Mouse (Mus musculus): ENCODE measurements at regions not wholly inside any gene's neighbourhood (a gene's known extent, or its start where the extent isn't known, plus 50 kb on each side); places are given as distances from the start of the nearest gene placed in this dataset.

DNA sequence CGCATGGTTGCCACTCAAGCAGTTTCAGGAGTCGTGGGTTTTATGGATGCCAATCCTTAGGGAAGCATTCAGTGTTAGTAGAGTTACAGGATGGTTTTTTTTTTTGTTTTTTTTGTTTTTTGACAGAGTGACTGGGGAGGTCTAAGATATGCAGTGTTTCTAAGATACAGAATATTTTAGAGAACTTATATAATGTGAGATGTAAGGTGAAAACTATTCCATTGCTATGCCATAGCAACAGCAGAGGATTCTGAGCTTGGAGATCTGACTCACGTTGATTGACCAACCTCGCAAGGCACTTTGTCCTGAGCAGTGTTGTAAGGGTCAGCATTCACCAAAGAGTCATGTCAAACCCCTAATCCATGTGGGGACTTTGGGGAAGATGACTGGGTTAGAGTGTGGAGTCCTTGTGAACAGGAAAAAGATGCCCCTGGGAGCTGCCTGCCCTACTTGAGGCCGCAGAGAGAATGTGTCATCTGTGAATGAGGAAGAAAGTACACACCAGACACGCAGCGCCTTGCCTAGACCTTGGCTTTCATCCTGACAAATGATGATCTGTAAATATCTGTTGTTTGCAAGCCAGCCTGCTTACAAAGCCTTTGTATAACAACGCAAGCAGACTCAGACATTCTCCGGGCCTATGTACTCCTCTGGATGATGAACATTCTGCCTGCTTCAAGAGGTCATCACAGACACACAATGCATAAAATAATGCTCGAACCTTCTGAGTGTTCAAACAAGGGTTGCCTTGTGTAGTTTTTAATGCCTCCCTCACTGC lies 118.3 kb downstream of the Adamts15 start:
- H3K27ac ChIP-seq (ENCODE audit: insufficient read depth, low read depth, low read length), result no peak overlapping the region

GRCm38 (mm10) chr9:30802826-30803225 lies 119.4 kb downstream of the Adamts15 start:
- Histone ChIP-seq H3K4me3 (ENCODE audit: low read depth, low read length) (no peak overlapping the region), H3K27ac (ENCODE audit: insufficient read depth, low read depth, low read length) (no peak overlapping the region), H3K4me1 (ENCODE audit: control insufficient read depth, insufficient read depth, insufficient read length, low read length) (no peaks in the 10 kb centered on the region), H3K27me3 (ENCODE audit: control insufficient read depth, insufficient read depth, low read length) (no peaks in the 10 kb centered on the region), H3K36me3 (ENCODE audit: control insufficient read depth, insufficient read depth, low read length) (no peaks in the 10 kb centered on the region)
- WGBS, result 81% methylated on average over 3 of the region's 3 CpGs
- no peak for TF ChIP-seq POLR2A (IDR thresholded peaks at IDR 0.05; ENCODE audit: low read depth, low read length)
- TF ChIP-seq CTCF (IDR thresholded peaks at IDR 0.05; ENCODE audit: extremely low read depth, insufficient read length, insufficient replicate concordance, low read depth, low read length), result no peak

More for the DNA sequence above, 118.3 kb downstream of the Adamts15 start:
- no peak for TF ChIP-seq CTCF (IDR thresholded peaks at IDR 0.05; ENCODE audit: extremely low read depth, insufficient read length, insufficient replicate concordance, low read depth, low read length)
- TF ChIP-seq POLR2A (IDR thresholded peaks at IDR 0.05; ENCODE audit: low read depth, low read length), result no peak
- Histone ChIP-seq H3K4me3 (ENCODE audit: low read depth, low read length) (no peak overlapping the region), H3K4me1 (ENCODE audit: control insufficient read depth, insufficient read depth, insufficient read length, low read length) (no peaks in the 10 kb centered on the region), H3K36me3 (ENCODE audit: control insufficient read depth, insufficient read depth, low read length) (no peaks in the 10 kb centered on the region), H3K27me3 (ENCODE audit: control insufficient read depth, insufficient read depth, low read length) (no peaks in the 10 kb centered on the region)
- WGBS, result 78% methylated on average over 10 of the region's 10 CpGs

GRCm38 (mm10) chr9:30794701-30795407 lies 127.4 kb downstream of the Adamts15 start:
- H3K4me1 ChIP-seq (ENCODE audit: control insufficient read depth, insufficient read depth, insufficient read length, low read length), result no peaks in the 10 kb centered on the region
- no peaks in the 10 kb centered on the region for H3K36me3 ChIP-seq (ENCODE audit: control insufficient read depth, insufficient read depth, low read length)
- 78% methylated on average over 3 of the region's 3 CpGs for WGBS
- no peak for TF ChIP-seq POLR2A (IDR thresholded peaks at IDR 0.05; ENCODE audit: low read depth, low read length)
- no peak for TF ChIP-seq CTCF (IDR thresholded peaks at IDR 0.05; ENCODE audit: extremely low read depth, insufficient read length, insufficient replicate concordance, low read depth, low read length)
- H3K4me3 ChIP-seq (ENCODE audit: low read depth, low read length), result no peak overlapping the region
- H3K27ac ChIP-seq (ENCODE audit: insufficient read depth, low read depth, low read length), result no peak overlapping the region
- no peaks in the 10 kb centered on the region for H3K27me3 ChIP-seq (ENCODE audit: control insufficient read depth, insufficient read depth, low read length)

DNA sequence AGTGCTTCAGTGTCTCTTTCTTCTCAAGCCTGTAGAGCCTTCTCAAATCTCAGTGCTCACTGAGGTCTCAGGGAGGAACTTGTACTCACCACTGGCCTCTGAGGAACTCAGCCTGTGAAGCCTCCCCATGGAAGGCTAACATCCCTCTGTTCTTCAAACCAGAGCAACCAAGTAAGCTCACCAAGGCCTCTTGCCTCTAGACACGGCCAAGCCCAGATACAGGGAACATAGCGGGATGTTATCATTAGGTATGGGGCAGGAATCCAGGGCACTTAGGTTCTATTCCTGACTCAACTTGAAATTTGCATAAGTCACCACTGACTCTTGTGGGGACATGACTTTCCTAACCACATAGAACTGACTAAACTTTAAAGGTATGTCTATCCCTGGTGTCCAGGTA lies 141.0 kb downstream of the Adamts15 start:
- no peak overlapping the region for H3K27ac ChIP-seq (ENCODE audit: insufficient read depth, low read depth, low read length)
- no peaks in the 10 kb centered on the region for H3K36me3 ChIP-seq (ENCODE audit: control insufficient read depth, insufficient read depth, low read length)
- no peak overlapping the region for H3K4me3 ChIP-seq (ENCODE audit: low read depth, low read length)
- 85% methylated on average over 2 of the region's 2 CpGs for WGBS
- no peak for TF ChIP-seq CTCF (IDR thresholded peaks at IDR 0.05; ENCODE audit: extremely low read depth, insufficient read length, insufficient replicate concordance, low read depth, low read length)
- no peak for TF ChIP-seq POLR2A (IDR thresholded peaks at IDR 0.05; ENCODE audit: low read depth, low read length)
- H3K27me3 ChIP-seq (ENCODE audit: control insufficient read depth, insufficient read depth, low read length), result no peaks in the 10 kb centered on the region
- H3K4me1 ChIP-seq (ENCODE audit: control insufficient read depth, insufficient read depth, insufficient read length, low read length), result no peaks in the 10 kb centered on the region

- no peaks in the 10 kb centered on the region for H3K36me3 ChIP-seq (ENCODE audit: control insufficient read depth, insufficient read depth, low read length)
- H3K27me3 ChIP-seq (ENCODE audit: control insufficient read depth, insufficient read depth, low read length), result no peaks in the 10 kb centered on the region
- H3K4me3 ChIP-seq (ENCODE audit: low read depth, low read length), result no peak overlapping the region
- H3K4me1 ChIP-seq (ENCODE audit: control insufficient read depth, insufficient read depth, insufficient read length, low read length), result peaks cover 4% of the 10 kb centered on the region; the same call in 1 of the 2 replicates
- 82% methylated on average over 2 of the region's 2 CpGs for WGBS
- TF ChIP-seq POLR2A (IDR thresholded peaks at IDR 0.05; ENCODE audit: low read depth, low read length), result no peak
- no peak for TF ChIP-seq CTCF (IDR thresholded peaks at IDR 0.05; ENCODE audit: extremely low read depth, insufficient read length, insufficient replicate concordance, low read depth, low read length)
- no peak overlapping the region for H3K27ac ChIP-seq (ENCODE audit: insufficient read depth, low read depth, low read length)
Measured at GRCm38 (mm10) chr9:30777816-30778215, 144.4 kb downstream of the Adamts15 start.

DNA sequence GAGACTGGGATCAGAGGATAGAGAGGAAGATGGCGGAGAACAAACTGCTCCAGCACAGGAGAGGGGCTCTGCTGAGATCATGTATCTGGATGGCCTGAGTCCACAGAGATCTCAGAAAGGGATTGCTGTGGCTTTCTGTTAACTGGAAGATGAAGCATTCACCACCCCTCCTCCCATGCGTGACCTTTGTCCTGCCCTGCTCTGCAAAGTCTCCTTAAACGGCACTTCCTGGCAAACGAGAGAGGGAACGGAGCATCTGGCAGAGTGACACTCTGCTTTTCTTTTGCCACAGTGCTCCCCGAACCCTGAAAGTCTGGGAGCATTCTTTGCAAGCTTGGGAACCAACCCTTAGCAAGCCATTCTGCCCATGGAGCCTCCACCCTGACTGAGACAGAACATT lies 147.1 kb downstream of the Adamts15 start:
- no peaks in the 10 kb centered on the region for H3K27me3 ChIP-seq (ENCODE audit: control insufficient read depth, insufficient read depth, low read length)
- whole genome bisulfite sequencing, result 31% methylated on average over 6 of the region's 6 CpGs
- no peak overlapping the region for H3K27ac ChIP-seq (ENCODE audit: insufficient read depth, low read depth, low read length)
- TF ChIP-seq CTCF (IDR thresholded peaks at IDR 0.05; ENCODE audit: extremely low read depth, insufficient read length, insufficient replicate concordance, low read depth, low read length) (no peak), POLR2A (IDR thresholded peaks at IDR 0.05; ENCODE audit: low read depth, low read length) (no peak)
- H3K4me1 ChIP-seq (ENCODE audit: control insufficient read depth, insufficient read depth, insufficient read length, low read length), result peaks cover 4% of the 10 kb centered on the region; the same call in 1 of the 2 replicates
- no peaks in the 10 kb centered on the region for H3K36me3 ChIP-seq (ENCODE audit: control insufficient read depth, insufficient read depth, low read length)
- no peak overlapping the region for H3K4me3 ChIP-seq (ENCODE audit: low read depth, low read length)

- Histone ChIP-seq H3K27me3 (ENCODE audit: control insufficient read depth, insufficient read depth, low read length) (no peaks in the 10 kb centered on the region), H3K4me3 (ENCODE audit: low read depth, low read length) (no peak overlapping the region), H3K36me3 (ENCODE audit: control insufficient read depth, insufficient read depth, low read length) (no peaks in the 10 kb centered on the region), H3K4me1 (ENCODE audit: control insufficient read depth, insufficient read depth, insufficient read length, low read length) (peaks cover 4% of the 10 kb centered on the region; the same call in 1 of the 2 replicates), H3K27ac (ENCODE audit: insufficient read depth, low read depth, low read length) (no peak overlapping the region)
- 58% methylated on average over 3 of the region's 3 CpGs for WGBS
- TF ChIP-seq POLR2A (IDR thresholded peaks at IDR 0.05; ENCODE audit: low read depth, low read length) (no peak), CTCF (IDR thresholded peaks at IDR 0.05; ENCODE audit: extremely low read depth, insufficient read length, insufficient replicate concordance, low read depth, low read length) (no peak)
Measured at GRCm38 (mm10) chr9:30772456-30772855, 149.8 kb downstream of the Adamts15 start.
